ENCODE assay signal across 8 mouse cellular contexts in the genomic region with DNA sequence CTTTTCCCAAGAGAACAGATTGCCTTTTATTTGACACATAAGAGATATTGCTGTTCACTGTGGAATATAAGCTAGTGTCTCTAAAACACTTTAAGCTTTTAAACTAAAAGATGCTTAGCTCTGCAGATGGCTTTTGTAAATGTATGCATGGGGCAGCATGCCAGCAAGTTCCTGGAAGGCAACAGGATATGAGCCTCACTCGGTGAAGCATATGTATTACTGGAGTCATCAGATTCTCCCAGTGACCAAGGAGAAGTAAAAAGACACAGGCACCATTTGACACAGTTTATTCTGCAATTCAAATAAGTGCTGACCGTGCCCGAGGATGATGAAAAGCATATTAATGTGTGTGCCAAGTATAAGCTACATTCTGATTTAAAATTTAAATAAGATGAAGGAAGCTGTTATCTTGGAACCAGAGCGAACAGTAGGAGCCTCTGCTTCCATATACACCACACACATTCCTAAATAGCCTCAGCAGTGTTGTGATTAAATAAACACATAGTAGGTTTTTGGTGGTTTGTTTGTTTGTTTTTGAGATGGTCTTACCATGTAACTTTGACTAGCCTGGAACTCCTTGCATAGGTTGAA. TPM values are rescaled to one million over a fixed set of nuclear protein-coding genes. Genes with fewer than 3 reads are reported as not detected.
DNase-seq lines count a peak whose midpoint lies in the region; ATAC-seq lines count a peak whose summit lies in the region.

No protein-coding gene starts in this region.

- H3K27ac ChIP-seq in heart, embryonic 12.5 days (ENCODE audit: poor library complexity, severe bottlenecking), result no peak overlapping the region
- no peak overlapping the region for H3K27ac ChIP-seq in kidney, embryonic 16.5 days (ENCODE audit: low read length)

- no peak overlapping the region for H3K4me2 ChIP-seq in heart, embryonic 12.5 days
- H3K4me2 ChIP-seq in kidney, embryonic 16.5 days (replicated peaks; ENCODE audit: low read depth, low read length), result no peak overlapping the region

- DNase-seq in heart, adult 18-20 months, result peak; percentile 29 to 55
- peak; percentile 26 for DNase-seq in urinary bladder, postnatal 14 days (ENCODE audit: low spot score)
- DNase-seq in urinary bladder, postnatal 4 days (ENCODE audit: low spot score in 2 of 2), result no peak
- peak; percentile 18 to 72 for DNase-seq in left cerebral cortex, adult 8-10 months (ENCODE audit: low spot score in 2 of 2)
- peak; percentile 80 for DNase-seq in telencephalon, adult 2 months (ENCODE audit: low read depth, low spot score)
- DNase-seq in cerebellum, postnatal 36 days, result no peak

- no peak overlapping the region for H3K9ac ChIP-seq in heart, embryonic 12.5 days
- no peak overlapping the region for H3K9ac ChIP-seq in kidney, embryonic 16.5 days (replicated peaks; ENCODE audit: low read length)

- WGBS in heart, embryonic 12.5 days, result 62% methylated on average over 4 of the region's 4 CpGs
- 63% methylated on average over 4 of the region's 4 CpGs for WGBS in kidney, embryonic 16.5 days

- H3K4me1 ChIP-seq in heart, embryonic 12.5 days (replicated peaks), result peaks cover 15% of the 10 kb centered on the region
- no peaks in the 10 kb centered on the region for H3K4me1 ChIP-seq in kidney, embryonic 16.5 days (ENCODE audit: insufficient read depth, low read length)

- H3K4me3 ChIP-seq in heart, embryonic 12.5 days, result no peak overlapping the region
- no peak overlapping the region for H3K4me3 ChIP-seq in kidney, embryonic 16.5 days (ENCODE audit: low read length)

- no peak for ATAC-seq in heart, embryonic 12.5 days (ENCODE audit: insufficient number of reproducible peaks, low FRiP score)
- no peak for ATAC-seq in kidney, embryonic 16.5 days (ENCODE audit: low FRiP score, low TSS enrichment)

- H3K27me3 ChIP-seq in heart, embryonic 12.5 days (replicated peaks), result no peaks in the 10 kb centered on the region
- H3K27me3 ChIP-seq in kidney, embryonic 16.5 days (ENCODE audit: insufficient read depth, low read length), result no peaks in the 10 kb centered on the region

- H3K9me3 ChIP-seq in heart, embryonic 12.5 days (replicated peaks), result no peaks in the 10 kb centered on the region
- no peaks in the 10 kb centered on the region for H3K9me3 ChIP-seq in kidney, embryonic 16.5 days (ENCODE audit: low read length)

- H3K36me3 ChIP-seq in heart, embryonic 12.5 days, result no peaks in the 10 kb centered on the region
- no peaks in the 10 kb centered on the region for H3K36me3 ChIP-seq in kidney, embryonic 16.5 days (ENCODE audit: insufficient read depth, low read length)

RNA-seq across cellular contexts. Expression of a gene that starts 27.4 kb away (rescaled TPM):
- 10 to 100 TPM; 32.2 to 32.6 TPM for total RNA-seq in heart, adult 18-20 months (2021)
- polyA plus RNA-seq in heart, embryonic 12.5 days (2016; fragmentation: Nextera tagmentation; extraction: Ambion mirVana), result 122 and 135 TPM in 2 replicates
- 10 to 100 TPM; 42.1 to 46.1 (median 44.4) TPM for total RNA-seq in left cerebral cortex, adult 8-10 months (2022)
- 191 and 192 TPM in 2 replicates for polyA plus RNA-seq in kidney, embryonic 16.5 days (2015; fragmentation: Nextera tagmentation; extraction: Ambion mirVana)

RNA-seq across cellular contexts. Expression of a gene that starts 39.7 kb away (rescaled TPM):
- 100 to 1,000 TPM; 393 to 400 TPM for total RNA-seq in heart, adult 18-20 months (2021)
- polyA plus RNA-seq in heart, embryonic 12.5 days (2016; fragmentation: Nextera tagmentation; extraction: Ambion mirVana), result 405 and 431 TPM in 2 replicates
- total RNA-seq in left cerebral cortex, adult 8-10 months (2022), result 100 to 1,000 TPM; 109 to 134 (median 116) TPM
- polyA plus RNA-seq in kidney, embryonic 16.5 days (2015; fragmentation: Nextera tagmentation; extraction: Ambion mirVana), result 202 and 208 TPM in 2 replicates

Comparison
In these comparisons a context has a peak if more than half of its experiments do, and no peak if none do; other contexts are left out.
1. DNase-seq: peak in heart, adult 18-20 months (2 of 2), urinary bladder, postnatal 14 days (single experiment), left cerebral cortex, adult 8-10 months (2 of 2) and telencephalon, adult 2 months (single experiment); none in urinary bladder, postnatal 4 days (0 of 2) and cerebellum, postnatal 36 days (0 of 2).